In genomic region chr12:40535655-40536618, GRCm38 (mm10) we compare ENCODE assay signal across 8 mouse cellular contexts.
DNase-seq lines count a peak whose midpoint lies in the region; ATAC-seq and TF ChIP-seq lines count a peak whose summit lies in the region.

No protein-coding gene starts in this region.

- no peaks in the 10 kb centered on the region for H3K9me3 ChIP-seq in liver, embryonic 14.5 days (ENCODE audit: control insufficient read depth, low read length)
- H3K9me3 ChIP-seq in forebrain, embryonic 15.5 days, result no peaks in the 10 kb centered on the region

- peak; percentile 99 for ATAC-seq in common myeloid progenitor, adult 5-6 weeks (replicated peaks; ENCODE audit: low read depth, poor library complexity, severe bottlenecking)
- ATAC-seq in liver, embryonic 14.5 days (ENCODE audit: insufficient read depth), result no peak
- ATAC-seq in erythroid progenitor cell, adult 5-6 weeks (replicated peaks; ENCODE audit: low FRiP score, poor library complexity, severe bottlenecking), result no peak
- ATAC-seq in forebrain, embryonic 15.5 days (replicated peaks), result no peak

- H3K4me2 ChIP-seq in liver, embryonic 14.5 days (ENCODE audit: low read depth), result no peak overlapping the region
- H3K4me2 ChIP-seq in forebrain, embryonic 15.5 days (replicated peaks), result no peak overlapping the region

- peak overlapping the region; percentile 28; the same call in 1 of the 2 replicates for H3K27ac ChIP-seq in left cerebral cortex, adult 2 months
- H3K27ac ChIP-seq in liver, embryonic 14.5 days, result no peak overlapping the region
- H3K27ac ChIP-seq in forebrain, embryonic 15.5 days (replicated peaks), result no peak overlapping the region

- 14% methylated on average over 9 of the region's 9 CpGs for WGBS in liver, embryonic 14.5 days (ENCODE audit: insufficient replicate concordance)
- WGBS in forebrain, embryonic 15.5 days, result 86% methylated on average over 9 of the region's 9 CpGs

- no peak overlapping the region for H3K9ac ChIP-seq in liver, embryonic 14.5 days (replicated peaks)
- H3K9ac ChIP-seq in forebrain, embryonic 15.5 days (replicated peaks), result no peak overlapping the region

- H3K4me1 ChIP-seq in liver, embryonic 14.5 days (replicated peaks; ENCODE audit: control insufficient read depth in 2 of 2, insufficient read depth in 2 of 2, low read length in 1 of 2), result peaks cover 0 to 4% of the 10 kb centered on the region in 2 experiments; a peak in 1 of 4 replicates
- no peaks in the 10 kb centered on the region for H3K4me1 ChIP-seq in forebrain, embryonic 15.5 days

- TF ChIP-seq EP300 in liver, embryonic 14.5 days (IDR thresholded peaks at IDR 0.05; ENCODE audit: low read depth), result no peak

- H3K27me3 ChIP-seq in liver, embryonic 14.5 days (ENCODE audit: control insufficient read depth, insufficient read depth, low read length), result no peaks in the 10 kb centered on the region
- no peaks in the 10 kb centered on the region for H3K27me3 ChIP-seq in forebrain, embryonic 15.5 days

- H3K36me3 ChIP-seq in liver, embryonic 14.5 days (replicated peaks; ENCODE audit: control insufficient read depth, insufficient read depth, low read depth), result no peaks in the 10 kb centered on the region
- H3K36me3 ChIP-seq in forebrain, embryonic 15.5 days, result no peaks in the 10 kb centered on the region

- no peak for TF ChIP-seq CTCF in left cerebral cortex, adult 2 months (IDR thresholded peaks at IDR 0.05)
- no peak for TF ChIP-seq CTCF in liver, embryonic 14.5 days (IDR thresholded peaks at IDR 0.05; ENCODE audit: low read depth)

- DNase-seq in left cerebral cortex, adult 2 months (ENCODE audit: extremely low spot score in 1 of 2, low spot score in 2 of 2), result no peak
- no peak for DNase-seq in left cerebral cortex, adult 9 months (ENCODE audit: low spot score in 2 of 2)
- peak; percentile 13 to 23 (median 17) for DNase-seq in liver, embryonic 14.5 days (ENCODE audit: low read depth in 3 of 3, low spot score in 3 of 3)
- peak; percentile 9 to 40 for DNase-seq in thymus, adult 18-20 months
- DNase-seq in cerebellum, postnatal 36 days, result no peak

- H3K4me3 ChIP-seq in left cerebral cortex, adult 2 months, result no peak overlapping the region
- no peak overlapping the region for H3K4me3 ChIP-seq in liver, embryonic 14.5 days (ENCODE audit: insufficient read depth in 1 of 2, low read depth in 2 of 2, low read length in 2 of 2)
- H3K4me3 ChIP-seq in forebrain, embryonic 15.5 days, result no peak overlapping the region

- intact Hi-C loops in left cerebral cortex, adult 2 months (cut with DNase I), result no loop called here

Comparison
In these comparisons a context has a peak if more than half of its experiments do, and no peak if none do; other contexts are left out.
1. DNase-seq: peak in liver, embryonic 14.5 days (3 of 3) and thymus, adult 18-20 months (2 of 2); none in left cerebral cortex, adult 2 months (0 of 2), left cerebral cortex, adult 9 months (0 of 2) and cerebellum, postnatal 36 days (0 of 2).